Comparison of ENCODE assay signal across 25 mouse cellular contexts in the genomic region with DNA sequence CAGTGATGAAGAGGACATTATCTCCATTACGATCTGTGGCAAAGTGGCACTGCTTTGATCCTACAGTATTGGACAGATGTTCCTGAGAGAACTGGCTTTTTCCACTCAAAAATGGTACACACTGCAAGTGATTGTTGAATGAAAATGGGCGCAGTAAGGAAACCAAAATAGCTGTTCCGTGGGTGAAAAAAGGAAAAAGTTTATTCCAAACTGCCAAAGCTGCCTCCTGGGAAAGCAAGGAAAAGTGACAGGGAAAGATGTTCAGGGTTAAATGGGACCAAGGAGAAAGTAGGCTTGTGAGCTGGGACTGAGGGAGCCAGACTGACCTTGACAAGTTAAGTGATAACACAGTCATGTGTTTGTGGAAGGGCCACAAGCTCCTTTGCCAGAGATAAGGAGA. TPM values are rescaled to one million over a fixed set of nuclear protein-coding genes. Genes with fewer than 3 reads are reported as not detected.
"Had no signal": no experiment of that assay in that cellular context is flagged by ENCODE, and none has a peak within 500 bp of the region (broad histone marks: within the 10 kb centered on the region; RNA-seq: fewer than 3 reads in every experiment).

No protein-coding gene starts in this region.

- H3K9ac ChIP-seq: limb, embryonic 13.5 days; liver, embryonic 12.5 days; liver, embryonic 15.5 days; lung, embryonic 15.5 days; midbrain, embryonic 15.5 days; neural tube, embryonic 12.5 days; neural tube, embryonic 15.5 days; stomach, embryonic 15.5 days had no signal

- H3K27ac ChIP-seq: limb, embryonic 10.5 days; limb, embryonic 13.5 days; liver, embryonic 12.5 days; liver, embryonic 15.5 days; lung, embryonic 15.5 days; midbrain, embryonic 15.5 days; neural tube, embryonic 12.5 days; neural tube, embryonic 15.5 days; stomach, embryonic 15.5 days had no signal

- H3K4me3 ChIP-seq: limb, embryonic 10.5 days; limb, embryonic 13.5 days; liver, embryonic 12.5 days; liver, embryonic 15.5 days; lung, embryonic 15.5 days; midbrain, embryonic 15.5 days; neural tube, embryonic 12.5 days; neural tube, embryonic 15.5 days; stomach, embryonic 15.5 days had no signal

- H3K4me1 ChIP-seq: neural tube, embryonic 12.5 days had no signal

- ATAC-seq: intestine, embryonic 16.5 days; liver, embryonic 12.5 days; midbrain, embryonic 15.5 days had no signal

- H3K9me3 ChIP-seq: limb, embryonic 10.5 days; limb, embryonic 13.5 days; liver, embryonic 12.5 days; liver, embryonic 15.5 days; lung, embryonic 15.5 days; midbrain, embryonic 15.5 days; neural tube, embryonic 12.5 days; neural tube, embryonic 15.5 days; stomach, embryonic 15.5 days had no signal

- DNase-seq: kidney, adult 18-20 months; kidney, postnatal 14 days; kidney, postnatal 4 days; layer of hippocampus, postnatal 36 days; liver; lung, adult 18-20 months; lung, postnatal 14 days; lung, postnatal 4 days; right cerebral cortex, postnatal 14 days; spleen, adult 18-20 months; thymus, postnatal 25 days had no signal

- H3K27me3 ChIP-seq: limb, embryonic 13.5 days; liver, embryonic 12.5 days; liver, embryonic 15.5 days; lung, embryonic 15.5 days; midbrain, embryonic 15.5 days; neural tube, embryonic 12.5 days; neural tube, embryonic 15.5 days; stomach, embryonic 15.5 days had no signal

- H3K4me2 ChIP-seq: limb, embryonic 13.5 days; liver, embryonic 12.5 days; liver, embryonic 15.5 days; lung, embryonic 15.5 days; midbrain, embryonic 11.5 days; midbrain, embryonic 15.5 days; neural tube, embryonic 12.5 days; neural tube, embryonic 15.5 days; stomach, embryonic 15.5 days had no signal

- H3K36me3 ChIP-seq: limb, embryonic 10.5 days; limb, embryonic 13.5 days; liver, embryonic 12.5 days; liver, embryonic 15.5 days; lung, embryonic 15.5 days; midbrain, embryonic 15.5 days; neural tube, embryonic 12.5 days; neural tube, embryonic 15.5 days; stomach, embryonic 15.5 days had no signal

RNA-seq across cellular contexts. Expression of gene Slc22a8, which starts 26.6 kb away (rescaled TPM):
- total RNA-seq: megakaryocyte progenitor cell, adult 5-6 weeks; megakaryocyte-erythroid progenitor cell, adult 5-6 weeks had no signal
- polyA plus RNA-seq: limb, embryonic 10.5 days; limb, embryonic 13.5 days had no signal

RNA-seq across cellular contexts. Expression of gene Slc22a6, which starts 53.4 kb away (rescaled TPM):
- total RNA-seq: megakaryocyte progenitor cell, adult 5-6 weeks; megakaryocyte-erythroid progenitor cell, adult 5-6 weeks had no signal
- polyA plus RNA-seq: intestine, embryonic 16.5 days; limb, embryonic 10.5 days; limb, embryonic 13.5 days; liver, embryonic 12.5 days; stomach, embryonic 15.5 days; thymus, postnatal 0 days had no signal
